Mouse (Mus musculus): ENCODE measurements around the gene Phtf2. TPM values are rescaled to one million over a fixed set of nuclear protein-coding genes. Genes with fewer than 3 reads are reported as not detected.
"Not testable (repeated sequence)": the region's sequence is repeated elsewhere in the genome, so short reads cannot be mapped to it uniquely, and the experiment has no call there.

Phtf2 gene
- polyA plus RNA-seq, 1 experiment, result 10.2 TPM

DNA sequence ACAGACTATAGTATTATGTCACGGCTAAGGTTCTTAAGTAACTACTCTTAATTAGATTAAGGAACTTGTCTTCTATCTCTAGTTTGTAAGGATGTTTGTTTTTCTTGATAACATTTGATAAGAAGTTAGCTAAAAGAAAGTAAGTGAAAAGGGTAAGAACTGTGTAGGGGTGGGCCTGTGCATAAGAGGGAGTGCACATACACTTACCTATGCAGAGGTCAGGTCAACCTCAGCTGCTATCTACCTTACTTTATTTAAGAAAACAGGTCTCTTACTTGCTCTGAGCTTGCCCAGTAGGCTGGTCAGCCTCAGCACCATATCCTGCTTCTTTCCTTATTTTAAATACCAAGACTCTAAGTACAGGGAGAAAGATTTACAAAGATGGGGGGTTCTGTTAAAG lies 100.8 kb downstream of the Phtf2 start:
- H3K4me1 ChIP-seq (ENCODE audit: control insufficient read depth, insufficient read depth, low read length), result no peaks in the 10 kb centered on the region; the same call in 1 of the 2 replicates
- TF ChIP-seq POLR2A (IDR thresholded peaks at IDR 0.05; ENCODE audit: low read depth, low read length), result no peak
- TF ChIP-seq CTCF (IDR thresholded peaks at IDR 0.05; ENCODE audit: borderline replicate concordance, insufficient read depth, low read length), result no peak
- H3K27ac ChIP-seq (ENCODE audit: insufficient read depth, low read length), result no peak overlapping the region
- no peak overlapping the region for H3K4me3 ChIP-seq (ENCODE audit: insufficient read depth, low read length)

DNA sequence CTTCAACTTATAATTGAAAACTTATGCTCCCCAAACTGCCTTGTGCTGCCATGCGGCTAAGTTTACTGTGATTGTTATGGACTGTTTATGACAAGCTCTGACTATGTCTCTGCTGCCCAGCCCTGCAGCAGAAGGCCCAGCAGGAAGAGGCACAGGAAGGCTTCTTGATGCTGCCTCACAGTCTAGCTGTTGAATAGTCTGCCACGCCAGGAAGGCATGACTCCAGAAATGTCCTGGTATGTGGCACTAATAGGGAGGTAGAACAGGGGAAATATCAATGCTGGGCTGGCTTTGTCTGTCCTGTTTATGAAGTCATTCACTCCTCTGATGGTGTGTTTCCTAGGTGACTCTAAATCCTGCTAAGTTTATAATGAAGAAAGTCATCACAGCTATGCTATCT lies 102.7 kb downstream of the Phtf2 start:
- Histone ChIP-seq H3K4me3 (ENCODE audit: insufficient read depth, low read length) (no peak overlapping the region), H3K4me1 (ENCODE audit: control insufficient read depth, insufficient read depth, low read length) (no peaks in the 10 kb centered on the region; the same call in 1 of the 2 replicates), H3K27ac (ENCODE audit: insufficient read depth, low read length) (no peak overlapping the region)
- TF ChIP-seq CTCF (IDR thresholded peaks at IDR 0.05; ENCODE audit: borderline replicate concordance, insufficient read depth, low read length) (no peak), POLR2A (IDR thresholded peaks at IDR 0.05; ENCODE audit: low read depth, low read length) (no peak)

DNA sequence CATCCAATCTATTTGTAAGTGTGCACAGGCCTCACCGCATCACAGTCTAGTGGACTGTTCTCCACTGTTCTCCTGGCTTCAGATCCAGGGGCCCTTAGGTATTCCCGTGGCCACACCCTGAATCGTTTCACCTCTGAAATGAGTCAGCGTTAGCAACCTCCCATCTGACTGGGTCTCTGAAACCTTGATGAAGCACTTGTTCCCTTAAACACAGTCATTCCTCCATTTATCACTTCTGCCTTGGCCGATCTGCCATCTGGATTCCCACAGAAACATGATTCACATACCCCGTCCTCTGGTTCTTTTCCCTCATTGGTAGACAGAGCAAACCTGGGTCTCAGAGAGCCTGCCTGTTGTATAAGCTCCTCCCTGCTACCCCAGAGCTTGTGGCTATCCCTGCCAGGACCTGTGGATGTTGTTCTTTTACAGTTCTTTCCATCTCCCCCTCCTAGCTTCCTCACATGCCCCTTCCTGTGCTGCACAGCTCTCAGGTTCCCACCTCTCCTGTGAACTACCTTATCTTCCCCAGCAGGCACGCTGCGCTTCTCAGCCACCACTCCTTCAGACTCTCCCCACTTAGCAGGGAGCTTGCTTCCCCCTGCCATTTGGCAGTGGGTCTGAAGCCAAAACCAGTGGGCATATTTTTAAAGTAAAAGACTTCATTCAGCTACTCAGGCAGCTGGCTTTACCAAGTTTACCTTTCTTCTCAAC lies 103.5 kb downstream of the Phtf2 start:
- Histone ChIP-seq H3K4me3 (ENCODE audit: insufficient read depth, low read length) (no peak overlapping the region), H3K27ac (ENCODE audit: insufficient read depth, low read length) (no peak overlapping the region), H3K4me1 (ENCODE audit: control insufficient read depth, insufficient read depth, low read length) (no peaks in the 10 kb centered on the region; the same call in 1 of the 2 replicates)
- TF ChIP-seq POLR2A (IDR thresholded peaks at IDR 0.05; ENCODE audit: low read depth, low read length), result no peak
- no peak for TF ChIP-seq CTCF (IDR thresholded peaks at IDR 0.05; ENCODE audit: borderline replicate concordance, insufficient read depth, low read length)

DNA sequence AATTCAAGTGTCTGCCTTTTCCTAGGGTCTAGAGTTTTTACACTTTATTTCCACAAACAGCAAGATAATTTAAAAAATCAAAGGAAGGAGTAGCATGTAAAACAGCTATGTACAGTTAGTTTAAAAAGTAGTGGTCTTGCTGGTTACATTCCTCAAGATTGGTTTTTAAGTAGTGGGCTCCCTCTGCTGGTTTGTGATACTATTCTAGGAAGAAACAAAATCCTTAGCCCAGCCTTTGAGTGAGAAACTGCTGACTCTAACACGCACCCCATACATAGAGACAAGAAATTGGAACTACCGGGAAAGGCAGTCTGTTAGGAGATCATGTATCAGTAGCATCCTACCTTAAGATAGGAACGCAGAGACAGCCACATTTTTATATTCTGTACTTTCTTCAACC lies 108.6 kb downstream of the Phtf2 start:
- TF ChIP-seq CTCF (IDR thresholded peaks at IDR 0.05; ENCODE audit: borderline replicate concordance, insufficient read depth, low read length), result no peak
- TF ChIP-seq POLR2A (IDR thresholded peaks at IDR 0.05; ENCODE audit: low read depth, low read length), result no peak
- Histone ChIP-seq H3K4me3 (ENCODE audit: insufficient read depth, low read length) (no peak overlapping the region), H3K4me1 (ENCODE audit: control insufficient read depth, insufficient read depth, low read length) (no peaks in the 10 kb centered on the region), H3K27ac (ENCODE audit: insufficient read depth, low read length) (no peak overlapping the region)

DNA sequence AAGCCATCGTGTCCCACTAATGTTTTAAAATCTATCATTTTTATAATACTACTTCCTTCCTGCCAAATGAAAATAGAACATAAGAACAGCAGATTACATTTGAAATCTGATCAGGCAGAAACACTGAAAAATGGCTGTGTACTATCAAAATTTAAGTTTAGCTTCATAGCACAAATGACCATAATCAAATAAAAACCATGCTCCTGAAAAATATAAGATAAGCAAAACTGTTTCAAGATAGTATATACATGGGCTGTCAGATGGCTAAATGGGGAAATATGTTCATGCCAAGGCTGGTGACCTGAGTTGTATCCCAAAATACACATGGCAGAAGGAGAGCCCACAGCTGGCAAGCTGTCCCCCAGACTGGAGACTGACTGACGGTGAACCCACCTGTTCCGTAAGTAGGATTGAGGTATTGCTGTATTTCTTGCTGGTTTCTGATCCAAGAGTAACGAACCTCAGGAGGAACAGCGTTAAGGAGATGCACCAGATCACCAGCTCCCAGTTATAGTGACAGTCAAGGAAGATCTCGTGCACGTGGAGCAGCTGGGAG lies 116.5 kb downstream of the Phtf2 start:
- Histone ChIP-seq H3K4me3 (ENCODE audit: insufficient read depth, low read length) (no peak overlapping the region), H3K4me1 (ENCODE audit: control insufficient read depth, insufficient read depth, low read length) (no peaks in the 10 kb centered on the region), H3K27ac (ENCODE audit: insufficient read depth, low read length) (no peak overlapping the region)
- no peak for TF ChIP-seq POLR2A (IDR thresholded peaks at IDR 0.05; ENCODE audit: low read depth, low read length)
- TF ChIP-seq CTCF (IDR thresholded peaks at IDR 0.05; ENCODE audit: borderline replicate concordance, insufficient read depth, low read length), result no peak

DNA sequence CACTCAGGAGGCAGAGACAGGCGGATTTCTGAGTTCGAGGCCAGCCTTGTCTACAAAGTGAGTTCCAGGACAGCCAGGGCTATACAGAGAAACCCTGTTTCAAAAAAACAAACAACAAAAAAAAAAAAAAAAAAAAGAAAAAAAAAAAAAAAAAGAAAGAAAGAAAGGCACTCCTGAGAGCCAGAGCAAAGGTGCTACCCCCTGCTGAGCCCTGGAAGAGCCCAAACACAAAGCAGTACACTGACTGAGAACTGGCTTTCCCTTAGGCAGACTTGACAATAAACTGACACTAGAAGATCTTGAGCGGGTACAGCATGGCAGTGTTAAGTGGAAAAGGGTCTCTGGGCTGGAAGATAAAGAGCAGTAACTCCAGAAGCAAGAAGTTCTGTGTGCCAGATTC lies 119.5 kb downstream of the Phtf2 start:
- not testable (repeated sequence) for H3K4me3 ChIP-seq (ENCODE audit: insufficient read depth, low read length); H3K27ac ChIP-seq (ENCODE audit: insufficient read depth, low read length); H3K4me1 ChIP-seq (ENCODE audit: control insufficient read depth, insufficient read depth, low read length)

DNA sequence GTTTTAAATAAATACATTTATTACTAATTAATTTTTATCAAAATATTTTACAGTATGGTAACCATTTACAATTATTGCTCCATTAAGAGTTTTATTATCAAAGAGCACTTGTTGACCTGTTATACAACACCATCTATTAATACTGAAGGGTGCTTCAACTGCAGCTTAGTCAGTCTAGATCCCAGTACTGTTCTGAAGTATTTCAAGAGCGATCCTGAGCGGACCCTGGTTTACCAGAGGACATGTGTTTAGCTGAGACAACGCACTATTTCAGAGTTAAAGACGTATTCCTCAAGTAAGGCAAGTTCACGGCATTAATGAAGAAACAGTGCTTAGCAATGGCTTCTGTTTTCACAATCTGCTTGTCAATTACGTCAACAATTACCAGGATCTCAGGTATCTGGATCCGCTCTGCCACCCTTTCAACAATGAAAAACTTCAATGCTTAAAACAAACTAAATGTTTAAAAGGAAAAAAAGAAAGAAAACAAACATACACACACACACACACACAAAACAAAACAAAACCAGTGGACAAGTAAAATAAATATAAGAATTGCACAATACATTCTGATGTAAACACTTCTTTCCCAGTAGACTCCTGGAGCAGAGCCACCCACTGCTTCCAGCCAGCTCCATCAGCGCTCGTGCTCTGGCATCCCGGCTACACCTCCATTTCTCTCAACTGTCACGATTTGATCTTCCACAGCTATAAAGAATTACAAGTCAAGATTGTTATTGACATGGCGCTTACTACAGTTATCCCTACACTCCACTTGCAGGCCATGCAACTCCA lies 121.4 kb downstream of the Phtf2 start:
- Histone ChIP-seq H3K4me3 (ENCODE audit: insufficient read depth, low read length) (no peak overlapping the region), H3K27ac (ENCODE audit: insufficient read depth, low read length) (no peak overlapping the region), H3K4me1 (ENCODE audit: control insufficient read depth, insufficient read depth, low read length) (no peaks in the 10 kb centered on the region)
- TF ChIP-seq POLR2A (IDR thresholded peaks at IDR 0.05; ENCODE audit: low read depth, low read length) (no peak), CTCF (IDR thresholded peaks at IDR 0.05; ENCODE audit: borderline replicate concordance, insufficient read depth, low read length) (no peak)

DNA sequence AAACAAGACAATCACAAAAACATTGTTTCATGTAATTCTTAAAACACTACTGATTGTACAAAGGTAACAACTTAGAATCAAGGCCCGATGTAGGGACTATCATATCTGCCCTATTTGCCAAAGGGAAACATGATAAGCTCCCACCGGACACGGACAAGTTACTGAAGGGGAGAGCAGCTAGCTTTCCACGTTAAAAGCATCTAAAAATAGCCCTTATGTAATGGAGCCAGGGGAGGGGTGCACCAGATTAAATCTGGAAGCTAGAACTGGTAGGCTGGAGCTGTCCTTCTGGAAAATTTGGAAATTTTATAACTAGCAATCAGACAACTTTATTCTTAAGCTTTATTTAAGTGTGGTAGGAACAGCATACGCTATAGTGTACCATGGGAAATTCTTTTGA lies 122.2 kb downstream of the Phtf2 start:
- TF ChIP-seq POLR2A (IDR thresholded peaks at IDR 0.05; ENCODE audit: low read depth, low read length) (no peak), CTCF (IDR thresholded peaks at IDR 0.05; ENCODE audit: borderline replicate concordance, insufficient read depth, low read length) (no peak)
- Histone ChIP-seq H3K4me1 (ENCODE audit: control insufficient read depth, insufficient read depth, low read length) (no peaks in the 10 kb centered on the region), H3K27ac (ENCODE audit: insufficient read depth, low read length) (no peak overlapping the region), H3K4me3 (ENCODE audit: insufficient read depth, low read length) (no peak overlapping the region)

DNA sequence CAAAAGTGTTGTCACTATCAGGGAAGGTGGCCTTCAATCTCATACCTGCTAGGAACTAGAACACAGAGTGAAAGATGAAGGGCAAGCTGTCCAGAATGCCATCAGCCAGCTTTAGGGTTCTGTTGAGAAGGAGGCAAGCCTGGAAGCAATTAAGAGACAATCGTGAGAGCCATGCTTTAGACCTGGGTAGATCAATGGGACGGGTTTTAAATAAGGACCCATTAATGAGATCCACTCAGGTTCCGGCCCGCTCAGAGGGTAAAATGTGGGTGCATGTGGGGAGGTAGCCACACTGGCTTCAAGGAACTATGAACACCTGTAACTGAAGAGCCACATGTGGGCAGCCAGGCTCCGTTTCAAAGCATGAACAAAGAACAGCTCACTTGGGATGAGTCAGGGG lies 128.0 kb downstream of the Phtf2 start:
- 0 out of 2 replicates have a peak, but pooled peaks cover 3% of the 10 kb centered on the region for H3K4me1 ChIP-seq (ENCODE audit: control insufficient read depth, insufficient read depth, low read length)
- no peak overlapping the region for H3K4me3 ChIP-seq (ENCODE audit: insufficient read depth, low read length)
- H3K27ac ChIP-seq (ENCODE audit: insufficient read depth, low read length), result no peak overlapping the region
- TF ChIP-seq POLR2A (IDR thresholded peaks at IDR 0.05; ENCODE audit: low read depth, low read length) (no peak), CTCF (IDR thresholded peaks at IDR 0.05; ENCODE audit: borderline replicate concordance, insufficient read depth, low read length) (no peak)

DNA sequence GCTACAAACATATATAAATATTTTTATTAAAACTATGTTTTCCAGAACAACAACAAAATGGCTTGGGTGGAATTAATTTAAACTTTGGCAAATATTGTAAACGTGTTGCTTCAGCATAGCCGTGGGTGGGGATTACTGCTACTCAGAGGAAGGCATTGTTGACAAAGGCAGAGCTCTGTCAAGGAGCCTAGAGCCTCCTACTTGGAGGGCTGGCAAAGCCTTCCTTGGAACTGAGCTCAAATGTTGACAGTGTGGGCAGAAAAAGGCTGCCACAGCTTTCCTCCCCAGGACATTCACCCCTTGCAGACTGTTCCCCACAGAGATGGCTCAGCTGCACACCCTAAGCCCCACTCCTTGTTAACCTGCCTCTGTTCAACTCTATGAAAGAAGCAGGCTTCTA lies 128.8 kb downstream of the Phtf2 start:
- H3K4me3 ChIP-seq (ENCODE audit: insufficient read depth, low read length), result no peak overlapping the region
- no peak overlapping the region for H3K27ac ChIP-seq (ENCODE audit: insufficient read depth, low read length)
- no peak for TF ChIP-seq POLR2A (IDR thresholded peaks at IDR 0.05; ENCODE audit: low read depth, low read length)
- no peak for TF ChIP-seq CTCF (IDR thresholded peaks at IDR 0.05; ENCODE audit: borderline replicate concordance, insufficient read depth, low read length)
- 0 out of 2 replicates have a peak, but pooled peaks cover 3% of the 10 kb centered on the region for H3K4me1 ChIP-seq (ENCODE audit: control insufficient read depth, insufficient read depth, low read length)

All from embryonic fibroblast, embryonic 13.5 days (primary cell).